13 mouse cellular contexts compared by ENCODE assay signal in the genomic region with DNA sequence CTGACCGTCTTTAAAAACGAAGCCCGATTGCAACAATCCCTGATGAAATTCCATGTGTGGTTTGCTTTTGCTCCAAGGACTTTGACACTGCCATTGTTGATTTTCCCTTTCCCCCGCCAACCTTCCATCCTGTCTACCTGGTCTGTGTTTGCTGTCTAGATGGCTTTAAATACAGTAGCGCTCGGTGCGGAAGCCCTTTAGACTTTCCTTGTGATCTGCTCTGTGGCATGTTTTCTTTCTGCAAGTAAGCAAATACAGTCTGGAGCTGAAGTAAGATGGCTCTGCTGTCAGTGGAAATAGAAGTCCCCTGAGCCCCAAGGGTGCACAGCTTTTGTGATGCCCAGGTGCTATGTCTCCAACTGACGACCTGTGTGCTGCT. TPM values are rescaled to one million over a fixed set of nuclear protein-coding genes. Genes with fewer than 3 reads are reported as not detected.
A peak's percentile ranks its signal among the peaks of the same experiment; 100 is the strongest.
DNase-seq lines count a peak whose midpoint lies in the region; ATAC-seq and TF ChIP-seq lines count a peak whose summit lies in the region.
"Had no signal": no experiment of that assay in that cellular context is flagged by ENCODE, and none has a peak within 500 bp of the region (broad histone marks: within the 10 kb centered on the region; RNA-seq: fewer than 3 reads in every experiment).

No protein-coding gene starts in this region.

- no peak for TF ChIP-seq CTCF in brain, embryonic 14.5 days (IDR thresholded peaks at IDR 0.05; ENCODE audit: borderline replicate concordance, extremely low read depth, insufficient read depth, insufficient read length)

- no peak overlapping the region for H3K4me3 ChIP-seq in forebrain, embryonic 16.5 days (replicated peaks; ENCODE audit: low read length)
- no peak overlapping the region for H3K4me3 ChIP-seq in liver, embryonic 11.5 days (ENCODE audit: low read depth, low read length)
- H3K4me3 ChIP-seq in embryonic facial prominence, embryonic 10.5 days: no peak overlapping the region
- H3K4me3 ChIP-seq: embryonic facial prominence, embryonic 15.5 days; gastrocnemius, adult 2 months had no signal

- no peak overlapping the region for H3K4me2 ChIP-seq in forebrain, embryonic 16.5 days (ENCODE audit: low read length)
- H3K4me2 ChIP-seq in liver, embryonic 11.5 days: peak overlapping the region; percentile 13
- H3K4me2 ChIP-seq: embryonic facial prominence, embryonic 15.5 days had no signal

- TF ChIP-seq POLR2A in brain, embryonic 14.5 days (IDR thresholded peaks at IDR 0.05; ENCODE audit: borderline replicate concordance, extremely low read depth, insufficient read depth, insufficient read length, poor library complexity, severe bottlenecking): no peak

- H3K36me3 ChIP-seq in forebrain, embryonic 16.5 days (ENCODE audit: control insufficient read depth, insufficient read depth): peaks cover 4% of the 10 kb centered on the region
- no peaks in the 10 kb centered on the region for H3K36me3 ChIP-seq in liver, embryonic 11.5 days (ENCODE audit: control insufficient read depth, insufficient read depth, low read length)
- H3K36me3 ChIP-seq in embryonic facial prominence, embryonic 10.5 days (replicated peaks): peaks cover 7% of the 10 kb centered on the region
- H3K36me3 ChIP-seq: embryonic facial prominence, embryonic 15.5 days; G1E had no signal

- no peaks in the 10 kb centered on the region for H3K27me3 ChIP-seq in forebrain, embryonic 16.5 days (replicated peaks; ENCODE audit: control insufficient read depth, insufficient read depth, low read length)
- H3K27me3 ChIP-seq in liver, embryonic 11.5 days (replicated peaks; ENCODE audit: control insufficient read depth, insufficient read depth, low read length): no peaks in the 10 kb centered on the region
- H3K27me3 ChIP-seq in embryonic facial prominence, embryonic 10.5 days (replicated peaks; ENCODE audit: low read depth, poor library complexity, severe bottlenecking): no peaks in the 10 kb centered on the region
- H3K27me3 ChIP-seq: embryonic facial prominence, embryonic 15.5 days had no signal

- H3K9me3 ChIP-seq in forebrain, embryonic 16.5 days (ENCODE audit: control insufficient read depth, low read length): no peaks in the 10 kb centered on the region
- H3K9me3 ChIP-seq in liver, embryonic 11.5 days (ENCODE audit: control insufficient read depth, low read length): no peaks in the 10 kb centered on the region
- H3K9me3 ChIP-seq in embryonic facial prominence, embryonic 10.5 days: no peaks in the 10 kb centered on the region
- H3K9me3 ChIP-seq: embryonic facial prominence, embryonic 15.5 days; G1E had no signal

- DNase-seq in brain, embryonic 14.5 days (ENCODE audit: low read depth): peak; percentile 32
- no peak for DNase-seq in liver, embryonic 11.5 days (ENCODE audit: low spot score)
- DNase-seq in naive thymus-derived CD4-positive, alpha-beta T cell, adult 2 months (ENCODE audit: low read depth): peak; percentile 58
- DNase-seq in heart, adult 9 months (ENCODE audit: low spot score in 2 of 2): no peak
- no peak for DNase-seq in embryonic facial prominence, embryonic 10.5 days (ENCODE audit: low spot score)
- no peak for DNase-seq in right cerebral cortex, adult 18-20 months
- DNase-seq: gastrocnemius, adult 2 months; thymus, postnatal 25 days had no signal

- no peak for ATAC-seq in forebrain, embryonic 16.5 days
- ATAC-seq in liver, embryonic 11.5 days (replicated peaks; ENCODE audit: low FRiP score): 0 out of 2 replicates have a peak, but pooled peaks have one; percentile 34

- peaks cover 27% of the 10 kb centered on the region for H3K4me1 ChIP-seq in forebrain, embryonic 16.5 days (replicated peaks; ENCODE audit: control insufficient read depth, insufficient read depth, low read length)
- peaks cover 2% of the 10 kb centered on the region for H3K4me1 ChIP-seq in liver, embryonic 11.5 days (replicated peaks; ENCODE audit: control insufficient read depth, insufficient read depth, low read length)
- H3K4me1 ChIP-seq in embryonic facial prominence, embryonic 10.5 days: peaks cover 31% of the 10 kb centered on the region

- no peak overlapping the region for H3K9ac ChIP-seq in forebrain, embryonic 16.5 days (replicated peaks; ENCODE audit: low read depth, low read length)
- no peak overlapping the region for H3K9ac ChIP-seq in liver, embryonic 11.5 days (ENCODE audit: low read depth, low read length)
- H3K9ac ChIP-seq: embryonic facial prominence, embryonic 15.5 days had no signal

- peak overlapping the region; percentile 48 for H3K27ac ChIP-seq in forebrain, embryonic 16.5 days (ENCODE audit: low read length)
- H3K27ac ChIP-seq in liver, embryonic 11.5 days (ENCODE audit: low read depth, low read length): peak overlapping the region; percentile 72
- H3K27ac ChIP-seq in embryonic facial prominence, embryonic 10.5 days (replicated peaks): no peak overlapping the region
- H3K27ac ChIP-seq: embryonic facial prominence, embryonic 15.5 days had no signal

- WGBS in forebrain, embryonic 16.5 days: 70% methylated on average over 8 of the region's 8 CpGs
- WGBS in liver, embryonic 11.5 days: 73% methylated on average over 8 of the region's 8 CpGs
- 80% methylated on average over 8 of the region's 8 CpGs for WGBS in embryonic facial prominence, embryonic 10.5 days

RNA-seq across cellular contexts. Expression of a gene that starts 31.6 kb away (rescaled TPM):
- polyA plus RNA-seq in brain, embryonic 14.5 days (2012; rRNA removed): not detected in 2 replicates
- polyA plus RNA-seq in forebrain, embryonic 16.5 days (2015; fragmentation: Nextera tagmentation; extraction: Ambion mirVana): not detected in 2 replicates
- 0.09 TPM in 1 of 2 replicates, not detected in the other for polyA plus RNA-seq in liver, embryonic 11.5 days (2014; fragmentation: Nextera tagmentation; extraction: Ambion mirVana)
- polyA plus RNA-seq in embryonic facial prominence, embryonic 10.5 days (2016; fragmentation: Nextera tagmentation; extraction: Ambion mirVana): 0.07 and 0.16 TPM in 2 replicates
- polyA plus RNA-seq: embryonic facial prominence, embryonic 15.5 days; G1E; heart, embryonic 14.5 days; limb, embryonic 14.5 days had no signal

RNA-seq across cellular contexts. Expression of a gene that starts 44.3 kb away (rescaled TPM):
- 10.9 and 12.1 TPM in 2 replicates for polyA plus RNA-seq in brain, embryonic 14.5 days (2012; rRNA removed)
- 57.3 and 64.3 TPM in 2 replicates for polyA plus RNA-seq in forebrain, embryonic 16.5 days (2015; fragmentation: Nextera tagmentation; extraction: Ambion mirVana)
- 43.2 and 48.2 TPM in 2 replicates for polyA plus RNA-seq in liver, embryonic 11.5 days (2014; fragmentation: Nextera tagmentation; extraction: Ambion mirVana)
- polyA plus RNA-seq in embryonic facial prominence, embryonic 10.5 days (2016; fragmentation: Nextera tagmentation; extraction: Ambion mirVana): 76.8 TPM in 2 replicates

Comparison
In these comparisons a context has a peak if more than half of its experiments do, and no peak if none do; other contexts are left out.
1. DNase-seq: peak in brain, embryonic 14.5 days (single experiment) and naive thymus-derived CD4-positive, alpha-beta T cell, adult 2 months (single experiment); none in liver, embryonic 11.5 days (single experiment), heart, adult 9 months (0 of 2), embryonic facial prominence, embryonic 10.5 days (single experiment) and right cerebral cortex, adult 18-20 months (single experiment).